Mouse (Mus musculus) kidney, postnatal 10 days (tissue): Measurements from ENCODE around the gene Taz.
A peak's percentile ranks its signal among the peaks of the same experiment; 100 is the strongest.

Source experiments
- DNase-seq: peaks from one replicate; pipeline ENCODE4 v3.0.0; 2021; ENCODE audit warnings: mixed read lengths

The Taz gene

GRCm38 (mm10) chrX:74281041-74281731 is 526 bp upstream of the Taz start:
- no peak for DNase-seq

- DNase-seq: peak; percentile 91
Measured at GRCm38 (mm10) chrX:74282395-74283091, 831 bp downstream of the Taz start.

GRCm38 (mm10) chrX:74283092-74283437 is 1.4 kb downstream of the Taz start:
- no peak for DNase-seq

- DNase-seq: no peak
Measured at GRCm38 (mm10) chrX:74293431-74293830, 11.7 kb downstream of the Taz start.

GRCm38 (mm10) chrX:74296538-74297448 is 15.1 kb downstream of the Taz start, which contains the start of gene Atp6ap1:
Gene Atp6ap1, plus strand, starts transcription at chrX:74297097.
- DNase-seq: peak; percentile 95

- DNase-seq: no peak
Measured at GRCm38 (mm10) chrX:74298348-74298747, 16.6 kb downstream of the Taz start.

GRCm38 (mm10) chrX:74299721-74300120 is 18.0 kb downstream of the Taz start:
- no peak for DNase-seq

GRCm38 (mm10) chrX:74304867-74305700 is 23.4 kb downstream of the Taz start, which contains the start of gene Gdi1:
Gene Gdi1, plus strand, starts transcription at chrX:74304998.
- peak; percentile 82 for DNase-seq

GRCm38 (mm10) chrX:74312540-74313464 is 31.1 kb downstream of the Taz start, which contains the start of gene Fam50a:
Gene Fam50a, plus strand, starts transcription at chrX:74313033.
- peak; percentile 94 for DNase-seq

- peak; percentile 81 for DNase-seq
Measured at GRCm38 (mm10) chrX:74328725-74329161, 47.0 kb downstream of the Taz start, which contains the start of gene Plxna3. Gene Plxna3, plus strand, starts transcription at chrX:74329066.

- DNase-seq: no peak
Measured at GRCm38 (mm10) chrX:74329215-74329671, 47.5 kb downstream of the Taz start.

- no peak for DNase-seq
Measured at GRCm38 (mm10) chrX:74330166-74330930, 48.6 kb downstream of the Taz start.
